Mouse (Mus musculus): ENCODE measurements at regions not wholly inside any gene's neighbourhood (a gene's known extent, or its start where the extent isn't known, plus 50 kb on each side); places are given as distances from the start of the nearest gene placed in this dataset.

- Histone ChIP-seq H3K4me3 (replicated peaks) (peak overlapping the region; percentile 96), H3K27me3 (ENCODE audit: control insufficient read depth) (peaks cover 69% of the 10 kb centered on the region), H3K36me3 (ENCODE audit: control insufficient read depth) (peaks cover under 1% of the 10 kb centered on the region), H3K4me1 (ENCODE audit: control insufficient read depth) (peaks cover 54% of the 10 kb centered on the region), H3K9me3 (ENCODE audit: control insufficient read depth, low read length) (peaks cover 31% of the 10 kb centered on the region; the same call in 1 of the 2 replicates)
- no peak for TF ChIP-seq GATA1 (IDR thresholded peaks at IDR 0.05; ENCODE audit: low read length)
- TF ChIP-seq TAL1 (IDR thresholded peaks at IDR 0.05; ENCODE audit: low read length), result no peak
Measured at GRCm38 (mm10) chr14:61684473-61685230, 77.4 kb downstream of the Kcnrg start.

- no peaks in the 10 kb centered on the region for H3K36me3 ChIP-seq (ENCODE audit: control insufficient read depth)
- no peak overlapping the region for H3K4me3 ChIP-seq (replicated peaks)
- peaks cover 75% of the 10 kb centered on the region for H3K27me3 ChIP-seq (ENCODE audit: control insufficient read depth)
- TF ChIP-seq GATA1 (IDR thresholded peaks at IDR 0.05; ENCODE audit: low read length) (no peak), TAL1 (IDR thresholded peaks at IDR 0.05; ENCODE audit: low read length) (no peak)
- H3K4me1 ChIP-seq (ENCODE audit: control insufficient read depth), result peaks cover 48% of the 10 kb centered on the region
- peaks cover 34% of the 10 kb centered on the region; the same call in 1 of the 2 replicates for H3K9me3 ChIP-seq (ENCODE audit: control insufficient read depth, low read length)
Measured at GRCm38 (mm10) chr14:61685231-61685800, 78.1 kb downstream of the Kcnrg start.

- Histone ChIP-seq H3K9me3 (ENCODE audit: control insufficient read depth, low read length) (peaks cover 36% of the 10 kb centered on the region; the same call in 1 of the 2 replicates), H3K36me3 (ENCODE audit: control insufficient read depth) (no peaks in the 10 kb centered on the region), H3K4me1 (ENCODE audit: control insufficient read depth) (peaks cover 40% of the 10 kb centered on the region), H3K4me3 (replicated peaks) (no peak overlapping the region), H3K27me3 (ENCODE audit: control insufficient read depth) (peaks cover 84% of the 10 kb centered on the region)
- TF ChIP-seq GATA1 (IDR thresholded peaks at IDR 0.05; ENCODE audit: low read length) (no peak), TAL1 (IDR thresholded peaks at IDR 0.05; ENCODE audit: low read length) (no peak)
Measured at GRCm38 (mm10) chr14:61686101-61686691, 78.9 kb downstream of the Kcnrg start.

GRCm38 (mm10) chr14:61686821-61687341 lies 79.6 kb downstream of the Kcnrg start:
- H3K9me3 ChIP-seq (ENCODE audit: control insufficient read depth, low read length), result peaks cover 39% of the 10 kb centered on the region; the same call in 1 of the 2 replicates
- H3K4me3 ChIP-seq (replicated peaks), result peak overlapping the region; percentile 38
- peaks cover 91% of the 10 kb centered on the region for H3K27me3 ChIP-seq (ENCODE audit: control insufficient read depth)
- no peak for TF ChIP-seq TAL1 (IDR thresholded peaks at IDR 0.05; ENCODE audit: low read length)
- no peak for TF ChIP-seq GATA1 (IDR thresholded peaks at IDR 0.05; ENCODE audit: low read length)
- peaks cover 39% of the 10 kb centered on the region for H3K4me1 ChIP-seq (ENCODE audit: control insufficient read depth)
- no peaks in the 10 kb centered on the region for H3K36me3 ChIP-seq (ENCODE audit: control insufficient read depth)

GRCm38 (mm10) chr14:61687346-61688012 lies 80.2 kb downstream of the Kcnrg start:
- H3K9me3 ChIP-seq (ENCODE audit: control insufficient read depth, low read length), result peaks cover 39% of the 10 kb centered on the region; the same call in 1 of the 2 replicates
- H3K36me3 ChIP-seq (ENCODE audit: control insufficient read depth), result no peaks in the 10 kb centered on the region
- peaks cover 40% of the 10 kb centered on the region for H3K4me1 ChIP-seq (ENCODE audit: control insufficient read depth)
- peaks cover 97% of the 10 kb centered on the region for H3K27me3 ChIP-seq (ENCODE audit: control insufficient read depth)
- no peak for TF ChIP-seq TAL1 (IDR thresholded peaks at IDR 0.05; ENCODE audit: low read length)
- no peak overlapping the region for H3K4me3 ChIP-seq (replicated peaks)

- Histone ChIP-seq H3K27me3 (ENCODE audit: control insufficient read depth) (peaks cover 100% of the 10 kb centered on the region), H3K9me3 (ENCODE audit: control insufficient read depth, low read length) (peaks cover 39% of the 10 kb centered on the region; the same call in 1 of the 2 replicates), H3K4me1 (ENCODE audit: control insufficient read depth) (peaks cover 36% of the 10 kb centered on the region), H3K4me3 (replicated peaks) (no peak overlapping the region), H3K36me3 (ENCODE audit: control insufficient read depth) (no peaks in the 10 kb centered on the region)
- TF ChIP-seq TAL1 (IDR thresholded peaks at IDR 0.05; ENCODE audit: low read length), result no peak
- TF ChIP-seq GATA1 (IDR thresholded peaks at IDR 0.05; ENCODE audit: low read length), result no peak
Measured at GRCm38 (mm10) chr14:61688013-61688520, 80.8 kb downstream of the Kcnrg start.

- Histone ChIP-seq H3K4me1 (ENCODE audit: control insufficient read depth) (peaks cover 30% of the 10 kb centered on the region), H3K27me3 (ENCODE audit: control insufficient read depth) (peaks cover 100% of the 10 kb centered on the region), H3K36me3 (ENCODE audit: control insufficient read depth) (no peaks in the 10 kb centered on the region), H3K9me3 (ENCODE audit: control insufficient read depth, low read length) (peaks cover 39% of the 10 kb centered on the region; the same call in 1 of the 2 replicates), H3K4me3 (replicated peaks) (no peak overlapping the region)
- TF ChIP-seq TAL1 (IDR thresholded peaks at IDR 0.05; ENCODE audit: low read length), result no peak
- no peak for TF ChIP-seq GATA1 (IDR thresholded peaks at IDR 0.05; ENCODE audit: low read length)
Measured at GRCm38 (mm10) chr14:61688666-61689065, 81.4 kb downstream of the Kcnrg start.

- TF ChIP-seq TAL1 (IDR thresholded peaks at IDR 0.05; ENCODE audit: low read length) (no peak), GATA1 (IDR thresholded peaks at IDR 0.05; ENCODE audit: low read length) (no peak)
- Histone ChIP-seq H3K27me3 (ENCODE audit: control insufficient read depth) (peaks cover 95% of the 10 kb centered on the region), H3K36me3 (ENCODE audit: control insufficient read depth) (no peaks in the 10 kb centered on the region), H3K9me3 (ENCODE audit: control insufficient read depth, low read length) (peaks cover 37% of the 10 kb centered on the region; the same call in 1 of the 2 replicates), H3K4me3 (replicated peaks) (no peak overlapping the region), H3K4me1 (ENCODE audit: control insufficient read depth) (peaks cover 24% of the 10 kb centered on the region)
Measured at GRCm38 (mm10) chr14:61689281-61689680, 82.0 kb downstream of the Kcnrg start.

Data from erythroblast, embryonic 14.5 days (primary cell).